Mouse (Mus musculus) liver (tissue): Measurements from ENCODE around the gene Abcf1.
"Not testable (repeated sequence)": the region's sequence is repeated elsewhere in the genome, so short reads cannot be mapped to it uniquely, and the experiment has no call there.

Source experiments
- DNase-seq: peaks from one replicate; pipeline ENCODE4 v3.0.0-alpha.2; 2020; ENCODE audit warnings: mixed read lengths

Abcf1 gene

GRCm38 (mm10) chr17:35978811-35979400, 9.3 kb upstream of the Abcf1 start:
- peak; percentile 42 for DNase-seq

DNA sequence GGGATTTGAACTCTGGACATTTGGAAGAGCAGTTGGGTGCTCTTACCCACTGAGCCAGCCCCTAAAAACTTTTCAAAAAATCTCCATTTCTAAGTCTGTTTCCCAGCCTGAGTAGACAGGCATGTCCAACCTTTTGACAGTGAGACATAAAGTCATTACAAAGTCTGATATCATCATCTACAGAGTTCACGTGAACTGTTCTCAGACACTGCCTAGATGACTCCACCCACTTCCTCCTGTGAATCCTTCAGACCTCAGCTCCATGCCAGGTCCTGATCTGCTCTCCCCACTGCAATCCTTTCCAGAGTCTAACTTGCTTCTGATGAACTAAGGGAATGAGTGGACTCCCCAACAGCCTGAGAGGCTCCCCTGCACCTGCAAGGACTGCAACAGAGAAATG, 2.6 kb upstream of the Abcf1 start:
- no peak for DNase-seq

GRCm38 (mm10) chr17:35967621-35968020, 1.9 kb downstream of the Abcf1 start:
- no peak for DNase-seq

- no peak for DNase-seq
These were observed 6.3 kb downstream of the Abcf1 start for GRCm38 (mm10) chr17:35963279-35963678.

- no peak for DNase-seq
These were observed 10.9 kb downstream of the Abcf1 start for GRCm38 (mm10) chr17:35958533-35959223.

DNA sequence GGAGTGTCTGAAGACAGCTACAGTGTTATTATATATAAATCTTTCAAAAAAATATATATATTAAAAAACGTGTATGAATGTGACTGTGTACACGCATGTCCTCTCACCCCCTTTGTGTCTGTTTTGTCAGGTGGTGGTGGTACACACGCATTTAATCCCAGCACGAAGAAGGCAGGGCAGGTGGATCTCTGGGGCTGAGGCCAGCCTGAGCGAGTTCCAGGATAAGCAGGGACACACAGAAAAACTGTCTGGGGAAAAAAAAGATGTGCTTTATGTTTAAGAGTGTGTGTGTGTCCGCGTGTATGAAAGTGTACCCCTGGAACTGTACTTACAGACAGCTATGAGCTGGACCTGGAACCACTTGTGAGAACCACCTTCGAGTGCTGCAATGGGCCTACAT, 14.9 kb downstream of the Abcf1 start:
- no peak for DNase-seq

GRCm38 (mm10) chr17:35952559-35952958, 17.0 kb downstream of the Abcf1 start:
- not testable (repeated sequence) for DNase-seq

DNA sequence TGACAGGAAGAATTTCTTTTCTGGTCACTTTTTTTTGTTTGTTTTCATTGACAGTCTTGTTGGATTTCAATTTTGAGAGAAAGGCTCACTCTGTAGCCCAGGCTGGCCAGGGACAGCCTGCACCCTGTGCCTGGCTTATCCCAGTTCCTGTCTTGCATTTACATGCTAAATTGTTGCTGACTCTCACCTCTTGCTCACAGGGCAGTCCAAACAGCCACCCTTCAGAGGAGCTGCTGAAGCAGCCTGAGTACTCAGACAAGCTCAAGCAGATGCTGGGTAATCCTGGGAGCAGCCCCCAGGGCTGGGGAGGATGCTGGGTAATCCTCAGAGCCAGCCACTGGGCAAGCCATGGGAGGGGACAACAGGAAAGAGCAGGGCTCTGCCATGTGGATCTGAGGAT, 18.6 kb downstream of the Abcf1 start:
- not testable (repeated sequence) for DNase-seq

DNA sequence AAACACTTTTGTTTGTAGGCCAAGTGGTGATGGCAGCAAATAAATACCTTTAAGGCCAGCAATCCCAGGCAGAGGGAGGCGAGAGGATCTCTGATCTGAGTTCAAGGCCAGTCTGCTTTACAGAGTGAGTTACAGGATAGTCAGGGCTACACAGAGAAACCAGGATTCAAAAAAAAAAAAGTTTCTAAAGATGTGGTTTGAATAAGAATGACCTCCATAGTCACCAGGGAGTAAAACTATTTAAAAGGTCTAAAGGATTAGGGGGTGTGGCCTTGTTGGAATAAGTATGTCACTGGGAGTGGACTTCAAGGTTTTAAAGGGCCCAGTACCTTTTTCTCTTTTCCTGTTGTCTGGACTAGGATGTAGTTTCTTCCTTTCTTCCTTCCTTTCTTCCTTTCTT, 29.6 kb downstream of the Abcf1 start:
- DNase-seq = no peak

DNA sequence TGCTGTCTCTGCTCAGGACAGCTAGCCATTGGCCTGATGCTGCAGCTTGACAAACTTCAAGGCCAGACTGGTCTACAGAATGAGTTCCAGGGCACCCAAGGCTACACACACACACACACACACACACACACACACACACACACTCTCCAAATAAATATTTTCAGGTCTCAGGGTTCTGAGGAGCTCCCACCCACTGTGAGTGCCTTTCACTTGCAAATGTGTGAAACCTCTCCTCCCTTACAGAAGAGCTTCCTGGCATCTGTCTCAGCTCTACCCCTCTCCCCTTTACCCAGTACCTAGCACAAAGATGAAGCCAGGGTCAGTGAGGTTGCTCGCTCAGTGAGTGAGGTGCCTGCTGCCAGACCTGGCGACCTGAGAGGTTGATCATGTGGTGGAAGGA, 30.5 kb downstream of the Abcf1 start:
- DNase-seq = no peak

DNA sequence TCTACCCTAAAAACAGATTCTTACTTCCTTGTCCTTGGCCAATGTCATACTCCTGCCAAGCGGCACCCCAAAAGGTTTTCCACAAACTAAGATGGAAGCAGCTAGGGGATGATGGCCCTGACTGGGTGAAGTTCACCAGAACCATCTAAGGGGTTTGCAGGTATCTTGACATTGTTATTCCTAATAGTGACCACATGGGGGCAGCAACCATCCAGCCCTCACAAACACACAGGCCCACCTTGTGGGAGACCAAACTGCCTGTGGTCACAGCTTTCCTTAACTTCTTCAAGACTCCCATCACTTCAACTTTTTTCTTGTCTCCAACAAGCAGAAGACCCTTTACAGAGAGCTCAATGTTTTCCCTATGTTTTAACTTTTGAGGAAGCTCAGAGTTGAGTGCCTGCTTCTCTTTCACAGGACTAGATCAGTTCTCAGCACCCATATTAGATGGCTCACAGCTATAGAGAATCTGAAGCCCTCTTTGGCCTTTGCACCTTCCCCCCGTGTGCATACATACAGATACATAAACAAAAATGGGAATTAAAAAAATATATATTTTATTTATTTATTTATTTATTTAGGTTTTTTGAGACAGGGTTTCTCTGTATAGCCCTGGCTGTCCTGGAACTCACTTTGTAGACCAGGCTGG, 31.7 kb downstream of the Abcf1 start:
- peak; percentile 55 for DNase-seq

- not testable (repeated sequence) for DNase-seq
These were observed 33.8 kb downstream of the Abcf1 start for GRCm38 (mm10) chr17:35935763-35936162.

- DNase-seq = no peak
These were observed 37.0 kb downstream of the Abcf1 start for GRCm38 (mm10) chr17:35932608-35933007.

- no peak for DNase-seq
These were observed 38.9 kb downstream of the Abcf1 start for GRCm38 (mm10) chr17:35930627-35931026.

DNA sequence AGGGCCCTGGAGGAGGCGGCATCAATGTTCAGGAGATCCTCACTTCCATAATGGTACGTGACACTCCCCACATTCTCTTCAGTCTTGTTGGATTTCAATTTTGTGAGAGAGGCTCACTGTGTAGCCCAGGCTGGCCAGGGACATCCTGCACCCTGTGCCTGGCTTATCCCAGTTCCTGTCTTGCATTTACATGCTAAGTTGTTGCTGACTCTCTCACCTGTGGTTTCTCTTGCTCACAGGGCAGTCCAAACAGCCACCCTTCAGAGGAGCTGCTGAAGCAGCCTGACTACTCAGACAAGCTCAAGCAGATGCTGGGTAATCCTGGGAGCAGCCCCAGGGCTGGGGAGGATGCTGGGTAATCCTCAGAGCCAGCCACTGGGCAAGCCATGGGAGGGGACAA, 40.0 kb downstream of the Abcf1 start:
- no peak for DNase-seq

GRCm38 (mm10) chr17:35927471-35927870, 42.1 kb downstream of the Abcf1 start:
- peak; percentile 57 for DNase-seq

- no peak for DNase-seq
These were observed 46.3 kb downstream of the Abcf1 start for GRCm38 (mm10) chr17:35923281-35923680.

DNA sequence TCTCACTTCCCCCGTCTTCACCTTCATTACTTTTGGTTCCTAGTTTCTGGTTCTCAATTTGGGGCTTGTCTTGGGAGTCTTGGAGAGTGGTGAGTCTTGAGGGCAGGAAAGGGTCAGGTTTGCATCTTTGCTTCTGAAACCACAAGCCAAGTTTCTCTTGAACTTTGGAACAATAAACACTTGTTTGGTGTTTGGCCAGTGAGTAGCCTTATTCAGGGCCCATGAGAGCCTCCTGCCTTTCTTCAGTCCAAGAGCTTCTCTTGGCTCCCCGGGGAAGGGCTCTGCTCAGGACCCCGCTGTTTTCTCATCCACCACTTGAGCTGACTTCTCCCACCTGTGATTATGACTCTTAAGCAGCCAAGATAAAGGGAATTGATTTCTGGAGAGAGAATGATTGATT, 47.0 kb downstream of the Abcf1 start:
- DNase-seq = no peak

GRCm38 (mm10) chr17:35921710-35922109, 47.9 kb downstream of the Abcf1 start:
- DNase-seq = no peak

DNA sequence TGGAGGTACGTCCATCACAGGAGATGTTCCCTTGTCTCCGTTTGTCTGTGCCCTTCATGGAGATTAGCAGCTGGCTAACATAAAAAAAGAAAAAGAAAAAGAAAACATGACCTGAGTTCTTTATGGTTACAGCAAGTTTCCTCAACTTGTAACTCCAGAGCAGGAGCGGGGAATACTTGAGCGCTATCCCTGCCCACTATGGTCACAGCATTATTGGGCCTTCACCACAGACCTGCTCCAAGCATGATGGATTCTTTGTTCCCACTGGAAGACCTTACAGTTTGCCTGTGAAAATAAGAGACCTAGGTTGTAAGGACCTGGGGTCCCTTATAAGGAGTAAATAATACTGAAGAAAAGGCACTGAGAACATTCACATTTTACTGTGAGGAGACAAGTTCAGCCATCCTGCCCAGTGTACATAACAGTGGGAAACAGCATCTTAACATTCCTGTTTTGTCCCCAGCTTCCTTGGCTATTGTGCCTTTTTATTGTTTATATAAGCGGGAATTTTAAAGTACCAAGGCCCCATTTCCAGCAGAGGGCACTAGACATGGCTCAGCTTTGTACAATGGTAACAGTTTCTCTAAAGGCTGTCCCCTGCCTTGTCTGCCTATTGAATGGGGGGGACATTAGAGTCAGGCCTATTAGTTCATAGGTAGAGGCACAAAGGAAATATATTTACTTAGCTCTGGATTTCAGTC, 48.5 kb downstream of the Abcf1 start:
- no peak for DNase-seq

DNA sequence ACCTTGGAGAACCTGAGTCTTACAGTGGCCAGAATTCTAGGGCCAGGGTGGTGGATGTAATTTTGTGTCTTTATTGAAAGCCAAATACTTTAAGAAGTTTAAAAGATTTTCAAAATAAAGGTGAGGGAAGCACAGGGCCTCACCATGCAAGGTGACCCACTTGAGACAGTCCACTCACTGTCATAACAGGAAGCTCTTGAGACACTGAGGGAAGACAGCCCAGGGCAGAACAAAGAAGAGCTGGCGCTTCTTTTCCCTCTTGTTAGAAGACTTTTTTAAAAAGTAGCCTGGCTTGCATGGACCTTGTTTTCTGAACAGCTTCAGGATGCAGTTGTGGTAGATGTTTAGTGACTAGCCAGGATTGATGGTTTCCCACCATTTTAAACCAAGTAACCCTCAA, 49.2 kb downstream of the Abcf1 start:
- DNase-seq = no peak

GRCm38 (mm10) chr17:35919864-35920301, 49.7 kb downstream of the Abcf1 start:
- peak; percentile 84 for DNase-seq

DNA sequence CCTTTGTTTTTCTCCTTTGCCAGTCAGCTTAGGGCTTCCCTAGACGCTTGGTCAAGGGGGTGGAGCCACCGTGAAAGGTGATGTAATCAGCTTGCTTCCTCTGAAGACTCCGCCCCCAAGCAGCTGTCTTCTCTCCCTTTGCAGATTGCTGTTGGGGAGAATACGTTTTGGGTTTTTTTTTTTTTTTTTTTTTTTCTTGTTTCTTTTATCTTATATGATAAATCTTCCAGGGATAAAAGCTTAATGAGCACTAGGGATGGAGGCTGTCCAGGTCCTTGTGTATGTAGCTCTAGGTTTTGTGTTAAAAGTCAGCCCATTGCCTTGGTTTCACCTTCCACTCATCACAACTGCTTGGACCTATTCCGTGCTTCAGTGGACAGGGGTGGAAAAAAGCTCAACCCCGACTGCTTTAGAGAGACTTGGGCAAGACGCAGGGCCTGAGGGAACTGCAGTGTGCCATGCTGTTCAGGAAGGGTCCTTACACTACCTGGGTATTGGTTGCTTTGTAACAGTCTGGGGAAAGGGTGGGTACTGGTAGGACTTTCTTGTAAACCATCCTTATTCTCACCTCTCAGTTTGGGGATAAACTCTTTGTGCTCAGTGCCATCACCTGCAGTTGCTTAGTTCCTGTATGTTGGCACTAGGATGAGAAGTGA, 50.4 kb downstream of the Abcf1 start:
- peak; percentile 98 for DNase-seq
